30 mouse cellular contexts compared by ENCODE assay signal in genomic region chr15:63067126-63067525, GRCm38 (mm10).
DNase-seq lines count a peak whose midpoint lies in the region; ATAC-seq lines count a peak whose summit lies in the region.
"Had no signal": no experiment of that assay in that cellular context is flagged by ENCODE, and none has a peak within 500 bp of the region (broad histone marks: within the 10 kb centered on the region; RNA-seq: fewer than 3 reads in every experiment).

No protein-coding gene starts in this region.

- H3K4me1 ChIP-seq in heart, embryonic 14.5 days (ENCODE audit: control insufficient read depth in 2 of 2, insufficient read depth in 2 of 2, low read length in 2 of 2) = peaks cover 4 to 9% of the 10 kb centered on the region in 2 experiments
- no peaks in the 10 kb centered on the region for H3K4me1 ChIP-seq in forebrain, embryonic 10.5 days
- H3K4me1 ChIP-seq: embryonic facial prominence, embryonic 12.5 days; hindbrain, embryonic 13.5 days; limb, embryonic 10.5 days; limb, embryonic 15.5 days; liver, embryonic 13.5 days; neural tube, embryonic 12.5 days had no signal

- intact Hi-C loops in heart, postnatal 25 days (cut with DNase I) = no loop called here
- intact Hi-C loops in left cerebral cortex, postnatal 10 days (cut with DNase I) = no loop called here

- no peak for DNase-seq in heart, postnatal 25 days (ENCODE audit: low spot score)
- DNase-seq in 3T3-L1 (ENCODE audit: low read depth, low spot score) (peak; percentile 66), NIH3T3 (ENCODE audit: low read depth) (peak; percentile 49)
- peak; percentile 13 for DNase-seq in lung, postnatal 10 days
- no peak for DNase-seq in forebrain, embryonic 10.5 days (ENCODE audit: extremely low spot score, low spot score)
- DNase-seq in left cerebral cortex, postnatal 10 days (ENCODE audit: extremely low spot score in 1 of 2, low spot score in 2 of 2) = no peak
- DNase-seq: adrenal gland, postnatal 10 days; cerebellum, adult 11 months; cerebellum, adult 9-10 months; embryo, embryonic 11 days; gastrocnemius, postnatal 25 days; heart, adult 18-20 months; heart, postnatal 36 days; kidney, adult 9 months; kidney, postnatal 10 days; layer of hippocampus, postnatal 36 days; liver, embryonic 13.5 days; right cerebral cortex, postnatal 4 days; thymus, adult 2 months; thymus, postnatal 36 days had no signal

- no peak overlapping the region for H3K9ac ChIP-seq in heart, embryonic 14.5 days (ENCODE audit: low read length)
- H3K9ac ChIP-seq: embryonic facial prominence, embryonic 12.5 days; hindbrain, embryonic 13.5 days; limb, embryonic 15.5 days; liver, embryonic 13.5 days; neural tube, embryonic 12.5 days had no signal

- no peaks in the 10 kb centered on the region for H3K27me3 ChIP-seq in heart, embryonic 14.5 days (ENCODE audit: control insufficient read depth, insufficient read depth, low read length)
- H3K27me3 ChIP-seq in forebrain, embryonic 10.5 days (ENCODE audit: poor library complexity, severe bottlenecking) = no peaks in the 10 kb centered on the region
- H3K27me3 ChIP-seq: CH12.LX; embryonic facial prominence, embryonic 12.5 days; hindbrain, embryonic 13.5 days; limb, embryonic 15.5 days; liver, embryonic 13.5 days; neural tube, embryonic 12.5 days had no signal

- H3K27ac ChIP-seq in heart, embryonic 14.5 days (replicated peaks in 1 of 2; ENCODE audit: control insufficient read depth in 1 of 2, insufficient read depth in 1 of 2, low read depth in 2 of 2, low read length in 2 of 2) = peak overlapping the region; percentile 70 to 87; a peak in 3 of 4 replicates
- H3K27ac ChIP-seq in forebrain, embryonic 10.5 days = no peak overlapping the region
- H3K27ac ChIP-seq: embryonic facial prominence, embryonic 12.5 days; hindbrain, embryonic 13.5 days; limb, embryonic 10.5 days; limb, embryonic 15.5 days; liver, embryonic 13.5 days; neural tube, embryonic 12.5 days had no signal

- no peak overlapping the region for H3K4me2 ChIP-seq in heart, embryonic 14.5 days (ENCODE audit: low read length)
- H3K4me2 ChIP-seq: embryonic facial prominence, embryonic 12.5 days; hindbrain, embryonic 13.5 days; limb, embryonic 15.5 days; liver, embryonic 13.5 days; midbrain, embryonic 11.5 days; neural tube, embryonic 12.5 days had no signal

- H3K36me3 ChIP-seq in heart, embryonic 14.5 days (ENCODE audit: control insufficient read depth, insufficient read depth, low read length) = no peaks in the 10 kb centered on the region
- H3K36me3 ChIP-seq in forebrain, embryonic 10.5 days (replicated peaks) = no peaks in the 10 kb centered on the region
- H3K36me3 ChIP-seq: embryonic facial prominence, embryonic 12.5 days; hindbrain, embryonic 13.5 days; limb, embryonic 10.5 days; limb, embryonic 15.5 days; liver, embryonic 13.5 days; neural tube, embryonic 12.5 days had no signal

- WGBS in heart, embryonic 14.5 days = 54% methylated on average over 3 of the region's 3 CpGs
- 92% methylated on average over 3 of the region's 3 CpGs for WGBS in forebrain, embryonic 10.5 days

- no peaks in the 10 kb centered on the region for H3K9me3 ChIP-seq in heart, embryonic 14.5 days (ENCODE audit: control insufficient read depth, low read length)
- H3K9me3 ChIP-seq in forebrain, embryonic 10.5 days = no peaks in the 10 kb centered on the region
- H3K9me3 ChIP-seq: embryonic facial prominence, embryonic 12.5 days; hindbrain, embryonic 13.5 days; limb, embryonic 10.5 days; limb, embryonic 15.5 days; liver, embryonic 13.5 days; neural tube, embryonic 12.5 days had no signal

- no peak overlapping the region for H3K4me3 ChIP-seq in heart, embryonic 14.5 days (ENCODE audit: control insufficient read depth in 1 of 2, insufficient read depth in 1 of 2, low read depth in 1 of 2, low read length in 2 of 2)
- no peak overlapping the region for H3K4me3 ChIP-seq in forebrain, embryonic 10.5 days
- H3K4me3 ChIP-seq: embryonic facial prominence, embryonic 12.5 days; hindbrain, embryonic 13.5 days; limb, embryonic 10.5 days; limb, embryonic 15.5 days; liver, embryonic 13.5 days; myocyte; neural tube, embryonic 12.5 days had no signal

- no peak for ATAC-seq in heart, embryonic 14.5 days (ENCODE audit: insufficient number of reproducible peaks, insufficient read depth, low FRiP score, low read depth)
- ATAC-seq: intestine, embryonic 16.5 days had no signal

Comparison
In these comparisons a context has a peak if more than half of its experiments do, and no peak if none do; other contexts are left out.
1. DNase-seq: peak in 3T3-L1 (single experiment), NIH3T3 (single experiment) and lung, postnatal 10 days (single experiment); none in heart, postnatal 25 days (single experiment), forebrain, embryonic 10.5 days (single experiment) and left cerebral cortex, postnatal 10 days (0 of 2).